Mouse (Mus musculus) embryonic facial prominence, embryonic 12.5 days (tissue): ENCODE measurements at regions not wholly inside any gene's neighbourhood (a gene's known extent, or its start where the extent isn't known, plus 50 kb on each side); places are given as distances from the start of the nearest gene placed in this dataset.

Source experiments
- ATAC-seq: fragments of 200-750 bp; cut with Nextera tagmentation; 2 replicates; pipeline ENCODE4 v1.8.0; 2017; ENCODE audit not compliant: insufficient number of reproducible peaks, insufficient read depth, low FRiP score, low TSS enrichment
- H3K27ac ChIP-seq: fragments of 300-500 bp; sonication (generic); 2 replicates; pipeline ENCODE4 v1.5.1; 2016; ENCODE audit warnings: mild to moderate bottlenecking
- H3K27me3 ChIP-seq: fragments of 300-500 bp; sonication (generic); 2 replicates; pipeline ENCODE4 v1.6.1; 2016; ENCODE audit warnings: mild to moderate bottlenecking, moderate library complexity
- H3K36me3 ChIP-seq: fragments of 300-500 bp; sonication (generic); 2 replicates; pipeline ENCODE4 v1.6.1; 2016; ENCODE audit warnings: mild to moderate bottlenecking
- H3K4me1 ChIP-seq: fragments of 300-500 bp; sonication (generic); 2 replicates; pipeline ENCODE4 v1.6.1; 2016
- H3K4me2 ChIP-seq: fragments of 300-500 bp; sonication (generic); replicated peaks from 2 replicates; pipeline ENCODE4 v1.6.1; 2016; ENCODE audit warnings: mild to moderate bottlenecking, moderate library complexity
- H3K4me3 ChIP-seq: fragments of 300-500 bp; sonication (generic); 2 replicates; pipeline ENCODE4 v1.5.1; 2016; ENCODE audit warnings: mild to moderate bottlenecking
- H3K9ac ChIP-seq: fragments of 300-500 bp; sonication (generic); 2 replicates; pipeline ENCODE4 v1.6.1; 2016; ENCODE audit warnings: mild to moderate bottlenecking, moderate library complexity
- H3K9me3 ChIP-seq: fragments of 300-500 bp; sonication (generic); 2 replicates; pipeline ENCODE4 v1.6.1; 2016; ENCODE audit warnings: mild to moderate bottlenecking, moderate library complexity
- WGBS: fragments of 180-500 bp; shearing (Covaris S2); methylation state at CpG from one replicate; pipeline ENCODE4 v1.1.7; 2016; 5-methylcytosine and 5-hydroxymethylcytosine counted together

DNA sequence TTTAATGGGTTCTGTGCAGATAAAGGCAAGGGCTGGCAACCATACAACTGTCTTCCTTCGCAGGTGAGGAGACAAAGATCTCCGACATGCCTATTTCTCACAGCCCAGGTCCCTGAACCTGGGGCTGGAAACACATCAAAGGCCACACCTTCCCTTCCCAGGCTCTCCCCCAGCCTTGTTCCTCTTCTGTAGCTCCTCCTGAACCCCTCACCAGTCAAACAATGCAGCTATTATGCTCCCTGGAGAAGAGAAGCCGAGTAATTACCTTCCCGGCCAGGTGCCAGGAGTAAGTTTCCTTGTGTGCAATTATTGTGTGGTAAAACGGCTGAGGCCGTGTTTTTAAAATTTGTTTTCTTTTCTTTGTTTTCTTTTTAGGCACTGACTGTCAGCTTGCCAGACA, 217.0 kb upstream of the Runx1 start:
- no peak overlapping the region for H3K4me3 ChIP-seq
- no peaks in the 10 kb centered on the region for H3K9me3 ChIP-seq
- no peaks in the 10 kb centered on the region for H3K36me3 ChIP-seq
- H3K27me3 ChIP-seq, result no peaks in the 10 kb centered on the region
- H3K4me2 ChIP-seq, result no peak overlapping the region
- 0 out of 2 replicates have a peak, but pooled peaks have one; percentile 35 for ATAC-seq
- H3K4me1 ChIP-seq, result peaks cover 12% of the 10 kb centered on the region
- H3K27ac ChIP-seq, result peak overlapping the region; percentile 37; the same call in 1 of the 2 replicates
- WGBS, result 22% methylated on average over 6 of the region's 6 CpGs
- H3K9ac ChIP-seq, result no peak overlapping the region

GRCm38 (mm10) chr16:93042491-93042890, 216.5 kb upstream of the Runx1 start:
- H3K27me3 ChIP-seq, result no peaks in the 10 kb centered on the region
- 0 out of 2 replicates have a peak, but pooled peaks have one; percentile 10 for ATAC-seq
- H3K4me1 ChIP-seq, result peaks cover 12% of the 10 kb centered on the region
- H3K4me2 ChIP-seq, result no peak overlapping the region
- H3K27ac ChIP-seq, result peak overlapping the region; percentile 37; the same call in 1 of the 2 replicates
- no peak overlapping the region for H3K4me3 ChIP-seq
- no peaks in the 10 kb centered on the region for H3K36me3 ChIP-seq
- H3K9ac ChIP-seq, result no peak overlapping the region
- 57% methylated on average over 10 of the region's 10 CpGs for WGBS
- H3K9me3 ChIP-seq, result no peaks in the 10 kb centered on the region

DNA sequence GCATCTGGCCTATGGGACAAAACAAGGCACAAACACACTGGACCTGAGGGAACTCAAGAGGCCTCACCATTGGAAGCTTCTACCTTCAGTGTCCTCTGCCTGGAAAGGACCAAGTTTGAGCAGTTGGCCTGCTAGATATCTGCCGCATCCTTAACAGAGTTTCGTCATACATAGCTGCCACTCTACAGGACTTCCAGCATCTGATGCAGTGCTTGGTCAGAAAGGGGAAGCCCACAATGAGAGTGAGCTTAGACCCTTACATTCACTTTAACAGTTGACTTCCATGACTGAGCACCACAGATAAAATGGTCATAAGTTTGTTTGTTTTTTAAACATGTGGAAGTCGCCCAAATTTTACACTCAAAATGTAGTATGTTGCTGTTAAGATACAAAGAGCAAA, 215.9 kb upstream of the Runx1 start:
- WGBS, result 93% methylated on average over 3 of the region's 3 CpGs
- H3K4me3 ChIP-seq, result no peak overlapping the region

GRCm38 (mm10) chr16:93041399-93041798, 215.4 kb upstream of the Runx1 start:
- Histone ChIP-seq H3K4me3 (no peak overlapping the region), H3K4me2 (no peak overlapping the region), H3K9ac (no peak overlapping the region), H3K36me3 (no peaks in the 10 kb centered on the region), H3K4me1 (peaks cover 12% of the 10 kb centered on the region), H3K27me3 (no peaks in the 10 kb centered on the region), H3K27ac (no peak overlapping the region), H3K9me3 (no peaks in the 10 kb centered on the region)
- ATAC-seq, result no peak

More for the DNA sequence above, 215.9 kb upstream of the Runx1 start:
- Histone ChIP-seq H3K36me3 (no peaks in the 10 kb centered on the region), H3K9me3 (no peaks in the 10 kb centered on the region), H3K27ac (no peak overlapping the region), H3K4me2 (no peak overlapping the region), H3K27me3 (no peaks in the 10 kb centered on the region), H3K4me1 (peaks cover 12% of the 10 kb centered on the region), H3K9ac (no peak overlapping the region)
- no peak for ATAC-seq

GRCm38 (mm10) chr16:93035626-93036025, 209.7 kb upstream of the Runx1 start:
- H3K9me3 ChIP-seq, result no peaks in the 10 kb centered on the region
- H3K27ac ChIP-seq, result no peak overlapping the region
- no peak overlapping the region for H3K4me2 ChIP-seq
- no peaks in the 10 kb centered on the region for H3K4me1 ChIP-seq
- WGBS, result 86% methylated on average over 9 of the region's 9 CpGs
- no peaks in the 10 kb centered on the region for H3K27me3 ChIP-seq
- ATAC-seq, result no peak
- no peaks in the 10 kb centered on the region for H3K36me3 ChIP-seq
- no peak overlapping the region for H3K9ac ChIP-seq
- H3K4me3 ChIP-seq, result no peak overlapping the region

DNA sequence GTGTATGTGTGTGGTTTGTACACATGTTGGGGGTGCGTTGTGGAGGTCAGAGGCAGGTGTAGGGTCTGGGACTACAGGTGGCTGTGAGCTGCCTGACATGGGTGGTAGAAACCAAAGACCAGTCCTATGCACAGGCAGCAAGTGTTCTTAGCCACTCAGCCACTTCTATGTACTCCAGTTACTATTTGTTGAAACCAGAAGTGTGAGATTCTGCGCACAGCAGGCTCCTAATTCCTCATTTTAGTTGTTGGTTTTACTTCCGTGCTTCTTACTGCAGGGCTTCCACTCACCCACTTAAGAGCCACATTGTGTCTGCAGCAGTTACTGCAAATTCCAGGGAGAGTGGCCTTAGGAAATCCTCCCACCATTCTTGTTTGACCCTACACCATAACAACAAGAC, 208.0 kb upstream of the Runx1 start:
- ATAC-seq, result no peak
- Histone ChIP-seq H3K9ac (no peak overlapping the region), H3K9me3 (no peaks in the 10 kb centered on the region), H3K4me3 (no peak overlapping the region), H3K36me3 (no peaks in the 10 kb centered on the region), H3K4me1 (no peaks in the 10 kb centered on the region), H3K27me3 (no peaks in the 10 kb centered on the region), H3K27ac (no peak overlapping the region), H3K4me2 (no peak overlapping the region)
- 84% methylated on average over 3 of the region's 3 CpGs for WGBS

- no peak overlapping the region for H3K27ac ChIP-seq
- no peaks in the 10 kb centered on the region for H3K9me3 ChIP-seq
- WGBS, result 76% methylated on average over 5 of the region's 5 CpGs
- H3K9ac ChIP-seq, result no peak overlapping the region
- no peaks in the 10 kb centered on the region for H3K36me3 ChIP-seq
- peaks cover 4% of the 10 kb centered on the region; the same call in 1 of the 2 replicates for H3K4me1 ChIP-seq
- no peaks in the 10 kb centered on the region for H3K27me3 ChIP-seq
- ATAC-seq, result no peak
- H3K4me3 ChIP-seq, result no peak overlapping the region
- H3K4me2 ChIP-seq, result no peak overlapping the region
These were observed 205.7 kb upstream of the Runx1 start for GRCm38 (mm10) chr16:93031624-93032023.

- Histone ChIP-seq H3K27ac (no peak overlapping the region), H3K9me3 (no peaks in the 10 kb centered on the region), H3K4me1 (peaks cover 4% of the 10 kb centered on the region; the same call in 1 of the 2 replicates), H3K27me3 (no peaks in the 10 kb centered on the region), H3K4me2 (no peak overlapping the region), H3K36me3 (no peaks in the 10 kb centered on the region), H3K9ac (no peak overlapping the region), H3K4me3 (no peak overlapping the region)
- 87% methylated on average over 7 of the region's 7 CpGs for WGBS
- ATAC-seq, result no peak
These were observed 202.7 kb upstream of the Runx1 start for GRCm38 (mm10) chr16:93028640-93029039.

- Histone ChIP-seq H3K36me3 (no peaks in the 10 kb centered on the region), H3K4me2 (no peak overlapping the region), H3K9me3 (no peaks in the 10 kb centered on the region), H3K9ac (no peak overlapping the region), H3K4me3 (no peak overlapping the region), H3K27me3 (no peaks in the 10 kb centered on the region), H3K4me1 (peaks cover 4% of the 10 kb centered on the region; the same call in 1 of the 2 replicates), H3K27ac (no peak overlapping the region)
- WGBS, result 77% methylated on average over 7 of the region's 7 CpGs
- no peak for ATAC-seq
These were observed 202.1 kb upstream of the Runx1 start for GRCm38 (mm10) chr16:93028016-93028415.

DNA sequence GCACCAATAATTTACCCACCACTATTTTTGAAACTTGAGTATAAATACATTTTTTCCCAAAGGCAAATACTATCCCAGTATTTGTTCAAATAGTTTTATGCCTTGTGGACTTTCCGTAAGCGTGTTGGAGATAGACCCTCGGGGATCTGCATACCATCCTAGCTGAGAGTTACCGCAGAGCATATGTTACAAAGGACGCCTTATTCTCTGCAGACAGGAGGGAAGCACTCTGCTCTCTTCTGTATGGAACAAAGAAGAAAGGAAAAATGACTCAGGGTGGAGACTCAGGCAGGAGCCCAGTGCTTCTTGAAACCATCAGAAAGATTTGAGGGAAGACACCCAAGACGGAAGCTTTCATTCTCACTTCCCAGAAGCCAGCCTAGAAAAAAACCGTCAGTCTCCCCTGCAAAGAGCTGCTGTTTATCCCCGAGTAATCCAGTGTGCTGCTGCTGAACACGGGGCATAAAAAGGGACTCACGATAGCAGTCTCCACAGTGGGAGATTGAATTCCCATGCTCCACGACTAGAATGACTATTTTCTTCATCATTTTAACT, 200.2 kb upstream of the Runx1 start:
- Histone ChIP-seq H3K4me2 (0 out of 2 replicates have a peak overlapping the region, but pooled peaks have one; percentile 2), H3K4me1 (peaks cover 4% of the 10 kb centered on the region; the same call in 1 of the 2 replicates), H3K27me3 (0 out of 2 replicates have a peak, but pooled peaks cover 3% of the 10 kb centered on the region), H3K9ac (no peak overlapping the region), H3K4me3 (no peak overlapping the region), H3K36me3 (no peaks in the 10 kb centered on the region), H3K27ac (peak overlapping the region; percentile 58; the same call in 1 of the 2 replicates), H3K9me3 (no peaks in the 10 kb centered on the region)
- ATAC-seq, result no peak
- 16% methylated on average over 11 of the region's 11 CpGs for WGBS

DNA sequence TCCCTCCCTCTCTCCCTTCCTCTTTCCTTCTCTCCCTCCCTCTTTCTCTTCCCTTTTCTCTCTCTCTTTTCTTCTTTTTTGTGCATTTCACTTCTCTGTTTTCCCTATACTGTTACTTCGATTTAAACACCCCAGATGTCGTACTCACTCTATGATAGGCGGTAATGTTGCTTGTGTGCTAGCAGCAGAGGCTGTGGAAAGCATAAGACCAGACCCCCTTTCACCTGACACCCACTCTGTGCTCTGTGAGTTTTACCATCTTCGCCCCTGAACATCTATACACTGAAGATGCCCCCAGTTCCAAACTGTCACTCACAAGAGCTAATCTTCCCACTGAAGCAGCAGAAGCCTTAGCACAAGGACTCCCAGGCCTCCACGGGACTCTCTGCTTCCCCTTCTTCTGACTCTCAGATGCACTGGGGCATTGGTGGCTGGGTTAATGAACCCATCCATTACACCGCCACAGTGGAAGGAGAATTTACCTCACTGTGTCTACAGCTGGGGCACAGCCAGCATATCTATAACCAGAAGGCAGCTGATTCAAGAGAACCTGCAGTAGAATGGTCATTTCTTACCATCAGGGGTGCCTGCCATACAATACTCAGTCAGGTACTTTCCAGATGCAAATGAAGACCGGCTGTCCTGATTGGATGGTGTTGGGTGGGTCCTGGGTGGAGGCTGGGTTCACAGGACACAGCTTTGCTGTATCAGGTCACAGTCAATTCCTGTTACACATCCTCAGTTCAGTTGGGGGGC, 194.0 kb upstream of the Runx1 start:
- no peaks in the 10 kb centered on the region for H3K9me3 ChIP-seq
- no peak overlapping the region for H3K9ac ChIP-seq
- H3K27me3 ChIP-seq, result 0 out of 2 replicates have a peak, but pooled peaks cover 3% of the 10 kb centered on the region
- H3K36me3 ChIP-seq, result no peaks in the 10 kb centered on the region
- H3K4me2 ChIP-seq, result no peak overlapping the region
- H3K27ac ChIP-seq, result no peak overlapping the region
- no peak overlapping the region for H3K4me3 ChIP-seq
- 77% methylated on average over 7 of the region's 7 CpGs for WGBS
- peaks cover 8% of the 10 kb centered on the region; the same call in 1 of the 2 replicates for H3K4me1 ChIP-seq
- no peak for ATAC-seq

- 52% methylated on average over 5 of the region's 5 CpGs for WGBS
- ATAC-seq, result no peak
- 0 out of 2 replicates have a peak, but pooled peaks cover 3% of the 10 kb centered on the region for H3K27me3 ChIP-seq
These were observed 192.8 kb upstream of the Runx1 start for GRCm38 (mm10) chr16:93018766-93019165.

More at GRCm38 (mm10) chr16:93018766-93019165, 192.8 kb upstream of the Runx1 start:
- Histone ChIP-seq H3K4me2 (no peak overlapping the region), H3K36me3 (no peaks in the 10 kb centered on the region), H3K4me1 (peaks cover 8% of the 10 kb centered on the region; the same call in 1 of the 2 replicates), H3K27ac (no peak overlapping the region), H3K9ac (no peak overlapping the region), H3K9me3 (no peaks in the 10 kb centered on the region), H3K4me3 (no peak overlapping the region)
